Mouse (Mus musculus) ES-E14 (cell line): ENCODE measurements around the gene Rab43.

Experiments used
- CHD2 ChIP-seq: IDR thresholded peaks from 2 replicates; pipeline ENCODE4 v1.6.1; 2014; ENCODE audit warnings: mild to moderate bottlenecking, low read depth, low read length, inconsistent platforms
- HCFC1 ChIP-seq: IDR thresholded peaks from 2 replicates; pipeline ENCODE4 v1.6.1; 2012; ENCODE audit warnings: low read length, inconsistent platforms, borderline replicate concordance; ENCODE audit not compliant: insufficient read depth
- ZNF384 ChIP-seq: IDR thresholded peaks from 2 replicates; pipeline ENCODE4 v1.6.1; 2012; ENCODE audit warnings: low read depth, low read length, inconsistent platforms

GRCm38 (mm10) chr6:87810311-87810710 is 1.7 kb downstream of the Rab43 start:
- TF ChIP-seq ZNF384: no peak
- no peak for TF ChIP-seq HCFC1
- no peak for TF ChIP-seq CHD2
